Mouse (Mus musculus) heart, adult 2 months (tissue): ENCODE measurements around the gene Ntrk3.

Experiments
- CTCF ChIP-seq: fragments of 200-600 bp; IDR thresholded peaks from 2 replicates; pipeline ENCODE4 v1.8.1; 2022; ENCODE audit warnings: antibody characterized with exemption, mild to moderate bottlenecking, moderate library complexity
- POLR2A ChIP-seq: fragments of 200-500 bp; IDR thresholded peaks from 2 replicates; pipeline ENCODE4 v1.6.1; 2011; ENCODE audit warnings: mild to moderate bottlenecking, low read depth, low read length, control low read depth; ENCODE audit not compliant: insufficient read depth

GRCm38 (mm10) chr7:78388101-78388500 is 349.7 kb downstream of the Ntrk3 start:
- TF ChIP-seq CTCF, result no peak
- TF ChIP-seq POLR2A, result no peak
